In the genomic region with DNA sequence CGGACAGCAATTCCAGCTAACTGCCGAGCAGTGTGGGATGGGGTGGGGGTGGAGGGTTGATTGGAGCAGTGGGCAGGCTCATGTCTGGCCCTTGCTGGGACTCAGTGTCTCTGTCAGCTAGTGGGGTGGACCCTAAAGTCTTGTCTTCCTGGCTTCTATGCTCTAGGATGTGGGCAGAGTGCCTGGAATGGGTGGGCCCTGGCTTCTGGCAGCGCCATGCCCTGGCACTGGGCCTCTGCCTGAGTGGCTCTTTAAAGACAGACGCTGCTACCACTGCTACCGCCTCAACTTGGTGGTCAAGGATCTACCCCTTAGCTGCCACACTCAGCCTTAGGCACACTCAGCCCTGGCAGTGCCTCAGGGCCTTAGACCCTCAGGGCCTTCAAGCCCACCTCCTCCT, we compare ENCODE assay signal across 9 mouse cellular contexts. TPM values are rescaled to one million over a fixed set of nuclear protein-coding genes. Genes with fewer than 3 reads are reported as not detected.
DNase-seq lines count a peak whose midpoint lies in the region; ATAC-seq and TF ChIP-seq lines count a peak whose summit lies in the region.
"Had no signal": no experiment of that assay in that cellular context is flagged by ENCODE, and none has a peak within 500 bp of the region (broad histone marks: within the 10 kb centered on the region; RNA-seq: fewer than 3 reads in every experiment).

No protein-coding gene starts in this region.

- H3K27ac ChIP-seq in kidney, embryonic 15.5 days = 0 out of 2 replicates have a peak overlapping the region, but pooled peaks have one; percentile 41

- peaks cover 97% of the 10 kb centered on the region for H3K4me1 ChIP-seq in megakaryocyte, embryonic 14.5 days
- H3K4me1 ChIP-seq in kidney, embryonic 15.5 days = peaks cover 75% of the 10 kb centered on the region
- peaks cover 37% of the 10 kb centered on the region for H3K4me1 ChIP-seq in lung, adult 2 months (ENCODE audit: control insufficient read depth, insufficient read depth, low read length)

- H3K27me3 ChIP-seq in megakaryocyte, embryonic 14.5 days (replicated peaks) = peaks cover 2% of the 10 kb centered on the region
- no peaks in the 10 kb centered on the region for H3K27me3 ChIP-seq in kidney, embryonic 15.5 days
- H3K27me3 ChIP-seq: Patski had no signal

- H3K9ac ChIP-seq in kidney, embryonic 15.5 days = no peak overlapping the region

- ATAC-seq in megakaryocyte, adult 5-6 weeks (ENCODE audit: poor library complexity, severe bottlenecking) = no peak
- ATAC-seq in kidney, embryonic 15.5 days (replicated peaks; ENCODE audit: low FRiP score) = no peak
- no peak for ATAC-seq in inflammation-experienced regulatory T-cells, adult 6 months

- no peaks in the 10 kb centered on the region for H3K9me3 ChIP-seq in megakaryocyte, embryonic 14.5 days
- H3K9me3 ChIP-seq in kidney, embryonic 15.5 days (replicated peaks) = no peaks in the 10 kb centered on the region

- WGBS in kidney, embryonic 15.5 days = 38% methylated on average over 5 of the region's 5 CpGs
- WGBS in lung, adult 2 months = 12% methylated on average over 5 of the region's 5 CpGs

- DNase-seq in cerebellum, postnatal 36 days = peak; percentile 62
- peak; percentile 84 for DNase-seq in heart, adult 8-10 months (ENCODE audit: low spot score)
- DNase-seq in lung, adult 2 months = peak; percentile 83
- peak; percentile 57 for DNase-seq in right cerebral cortex, postnatal 25 days

- H3K4me2 ChIP-seq in kidney, embryonic 15.5 days = 0 out of 2 replicates have a peak overlapping the region, but pooled peaks have one; percentile 3

- H3K4me3 ChIP-seq in megakaryocyte, embryonic 14.5 days (replicated peaks) = peak overlapping the region; percentile 85
- H3K4me3 ChIP-seq in kidney, embryonic 15.5 days (replicated peaks) = no peak overlapping the region
- peak overlapping the region; percentile 23 for H3K4me3 ChIP-seq in lung, adult 2 months (replicated peaks; ENCODE audit: extremely low read depth, low read depth, low read length)

- TF ChIP-seq POLR2A in lung, adult 2 months (IDR thresholded peaks at IDR 0.05; ENCODE audit: borderline replicate concordance, extremely low read depth, low read depth, low read length) = peak; percentile 38; the same call in 1 of the 2 replicates

- TF ChIP-seq CTCF in lung, adult 2 months (IDR thresholded peaks at IDR 0.05; ENCODE audit: insufficient read depth, low read length) = no peak

- peaks cover 28% of the 10 kb centered on the region for H3K36me3 ChIP-seq in megakaryocyte, embryonic 14.5 days (replicated peaks; ENCODE audit: low read length)
- H3K36me3 ChIP-seq in kidney, embryonic 15.5 days = no peaks in the 10 kb centered on the region

RNA-seq across cellular contexts. Expression of a gene that starts 7.2 kb away (rescaled TPM):
- 11.0 and 12.2 TPM in 2 replicates for polyA plus RNA-seq in megakaryocyte, embryonic 14.5 days (2012; ENCODE audit: insufficient read depth, low replicate concordance)
- not detected in 2 replicates for total RNA-seq in megakaryocyte, adult 5-6 weeks (2015)
- not detected in 2 replicates for total RNA-seq in megakaryocyte, adult 5-6 weeks (2017)
- total RNA-seq in heart, adult 8-10 months (2022) = 100 to 1,000 TPM; 656 to 809 (median 697) TPM
- polyA plus RNA-seq in kidney, embryonic 15.5 days (2015; fragmentation: Nextera tagmentation; extraction: Ambion mirVana) = 32.6 and 34.4 TPM in 2 replicates
- 27.6 and 65.9 TPM in 2 replicates for polyA plus RNA-seq in lung, adult 2 months (2012; rRNA removed)
- under 1 TPM in 1 of 3 experiments, not detected in 2; 0.52 TPM for polyA plus RNA-seq in inflammation-experienced regulatory T-cells, adult 6 months (2017; shearing (Covaris generic))

RNA-seq across cellular contexts. Expression of a gene that starts 17.7 kb away (rescaled TPM):
- polyA plus RNA-seq in megakaryocyte, embryonic 14.5 days (2012; ENCODE audit: insufficient read depth, low replicate concordance) = 90.6 and 227 TPM in 2 replicates
- 6.3 and 7.9 TPM in 2 replicates for total RNA-seq in megakaryocyte, adult 5-6 weeks (2015)
- total RNA-seq in megakaryocyte, adult 5-6 weeks (2017) = 2.0 and 2.2 TPM in 2 replicates
- total RNA-seq in heart, adult 8-10 months (2022) = 100 to 1,000 TPM; 111 to 143 (median 126) TPM
- 71.9 and 82.1 TPM in 2 replicates for polyA plus RNA-seq in kidney, embryonic 15.5 days (2015; fragmentation: Nextera tagmentation; extraction: Ambion mirVana)
- 713 and 858 TPM in 2 replicates for polyA plus RNA-seq in lung, adult 2 months (2012; rRNA removed)
- polyA plus RNA-seq in inflammation-experienced regulatory T-cells, adult 6 months (2017; shearing (Covaris generic)) = not detected

RNA-seq across cellular contexts. Expression of a gene that starts 29.2 kb away (rescaled TPM):
- 36.4 and 40.9 TPM in 2 replicates for polyA plus RNA-seq in megakaryocyte, embryonic 14.5 days (2012; ENCODE audit: insufficient read depth, low replicate concordance)
- 8.2 and 8.6 TPM in 2 replicates for total RNA-seq in megakaryocyte, adult 5-6 weeks (2015)
- 13.1 and 13.3 TPM in 2 replicates for total RNA-seq in megakaryocyte, adult 5-6 weeks (2017)
- total RNA-seq in heart, adult 8-10 months (2022) = 100 to 1,000 TPM; 102 to 131 (median 114) TPM
- 17.0 and 17.6 TPM in 2 replicates for polyA plus RNA-seq in kidney, embryonic 15.5 days (2015; fragmentation: Nextera tagmentation; extraction: Ambion mirVana)
- polyA plus RNA-seq in lung, adult 2 months (2012; rRNA removed) = 59.0 and 59.8 TPM in 2 replicates
- polyA plus RNA-seq in inflammation-experienced regulatory T-cells, adult 6 months (2017; shearing (Covaris generic)) = 1 to 10 TPM; 3.4 to 5.1 (median 4.3) TPM

RNA-seq across cellular contexts. Expression of a gene that starts 41.8 kb away (rescaled TPM):
- polyA plus RNA-seq in megakaryocyte, embryonic 14.5 days (2012; ENCODE audit: insufficient read depth, low replicate concordance) = 16.3 and 18.9 TPM in 2 replicates
- total RNA-seq in megakaryocyte, adult 5-6 weeks (2015) = 5.8 and 9.2 TPM in 2 replicates
- 8.6 and 12.1 TPM in 2 replicates for total RNA-seq in megakaryocyte, adult 5-6 weeks (2017)
- total RNA-seq in heart, adult 8-10 months (2022) = 10 to 100 TPM; 15.6 to 23.2 (median 20.7) TPM
- 22.3 and 23.2 TPM in 2 replicates for polyA plus RNA-seq in kidney, embryonic 15.5 days (2015; fragmentation: Nextera tagmentation; extraction: Ambion mirVana)
- 39.5 and 40.4 TPM in 2 replicates for polyA plus RNA-seq in lung, adult 2 months (2012; rRNA removed)
- polyA plus RNA-seq in inflammation-experienced regulatory T-cells, adult 6 months (2017; shearing (Covaris generic)) = 10 to 100 TPM; 31.5 to 42.6 (median 33.5) TPM

RNA-seq across cellular contexts. Expression of a gene that starts 53.2 kb away (rescaled TPM):
- not detected in 2 replicates for polyA plus RNA-seq in megakaryocyte, embryonic 14.5 days (2012; ENCODE audit: insufficient read depth, low replicate concordance)
- not detected in 2 replicates for total RNA-seq in megakaryocyte, adult 5-6 weeks (2015)
- total RNA-seq in megakaryocyte, adult 5-6 weeks (2017) = not detected in 2 replicates
- total RNA-seq in heart, adult 8-10 months (2022) = not detected
- 0.10 and 0.17 TPM in 2 replicates for polyA plus RNA-seq in kidney, embryonic 15.5 days (2015; fragmentation: Nextera tagmentation; extraction: Ambion mirVana)
- polyA plus RNA-seq in lung, adult 2 months (2012; rRNA removed) = not detected in 2 replicates
- under 1 TPM in 1 of 3 experiments, not detected in 2; 0.31 TPM for polyA plus RNA-seq in inflammation-experienced regulatory T-cells, adult 6 months (2017; shearing (Covaris generic))

Comparison
In these comparisons a context has a peak if more than half of its experiments do, and no peak if none do; other contexts are left out.
1. RNA of a gene that starts 17.7 kb away (polyA plus RNA-seq): 713 to 858 TPM in lung, adult 2 months, 90.6 to 227 TPM in megakaryocyte, embryonic 14.5 days and 71.9 to 82.1 TPM in kidney, embryonic 15.5 days; not detected in inflammation-experienced regulatory T-cells, adult 6 months; every median in the first group is over 10 times any median in the second.
2. Peak in every context shown above with its lines, with median percentiles within 50 percentile points of each other: DNase-seq.